8 mouse cellular contexts compared by ENCODE assay signal in the genomic region with DNA sequence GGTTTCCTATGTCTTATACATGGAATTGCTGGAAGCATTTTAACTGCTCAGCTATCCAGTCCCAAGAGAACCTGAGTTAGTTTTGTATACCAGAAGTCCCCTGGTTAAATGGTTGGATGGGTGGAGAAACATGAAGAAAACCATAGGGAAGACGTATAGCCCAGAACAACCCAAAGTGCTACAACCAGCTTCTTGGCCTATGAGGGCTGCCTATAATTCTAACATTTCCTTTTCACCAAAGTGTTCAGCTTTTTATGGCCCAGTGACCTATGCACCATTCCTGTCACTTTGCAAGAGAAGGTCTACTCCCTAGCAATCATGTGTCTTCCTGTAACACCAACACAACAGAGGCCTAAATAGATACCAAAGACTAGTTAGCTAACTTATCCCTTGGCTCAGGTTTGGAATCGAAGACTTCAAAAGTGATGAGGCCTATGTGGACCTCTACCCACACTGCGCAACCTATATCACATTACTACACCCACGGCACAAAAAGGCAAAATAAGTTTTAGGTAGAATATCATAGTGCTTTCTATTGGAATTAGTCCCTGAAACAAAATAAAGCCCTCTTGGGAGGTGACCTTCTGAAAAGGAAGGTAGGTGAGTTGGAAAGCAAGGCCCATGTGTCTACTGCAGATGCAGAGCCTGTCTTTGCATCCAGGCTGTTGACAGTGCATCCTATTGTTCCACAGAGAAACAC. TPM values are rescaled to one million over a fixed set of nuclear protein-coding genes. Genes with fewer than 3 reads are reported as not detected.
DNase-seq lines count a peak whose midpoint lies in the region; ATAC-seq lines count a peak whose summit lies in the region.

No protein-coding gene starts in this region.

- H3K4me2 ChIP-seq in embryonic facial prominence, embryonic 13.5 days, result peak overlapping the region; percentile 85
- H3K4me2 ChIP-seq in limb, embryonic 11.5 days (ENCODE audit: low read depth, severe bottlenecking), result peak overlapping the region; percentile 72
- H3K4me2 ChIP-seq in stomach, embryonic 14.5 days (replicated peaks; ENCODE audit: low read depth, low read length), result peak overlapping the region; percentile 56

- no peak for ATAC-seq in embryonic facial prominence, embryonic 13.5 days (ENCODE audit: insufficient number of reproducible peaks, insufficient read depth, low FRiP score, low TSS enrichment, low read depth)
- no peak for ATAC-seq in limb, embryonic 11.5 days (ENCODE audit: insufficient number of reproducible peaks, low FRiP score, low TSS enrichment, low read depth)
- ATAC-seq in stomach, embryonic 14.5 days (ENCODE audit: insufficient number of reproducible peaks, insufficient read depth, low FRiP score, low read depth), result no peak

- peak overlapping the region; percentile 79 for H3K9ac ChIP-seq in embryonic facial prominence, embryonic 13.5 days
- H3K9ac ChIP-seq in limb, embryonic 11.5 days (ENCODE audit: low read length), result peak overlapping the region; percentile 66
- peak overlapping the region; percentile 73 for H3K9ac ChIP-seq in stomach, embryonic 14.5 days (replicated peaks; ENCODE audit: low read depth, low read length)

- no peaks in the 10 kb centered on the region for H3K9me3 ChIP-seq in embryonic facial prominence, embryonic 13.5 days
- no peaks in the 10 kb centered on the region for H3K9me3 ChIP-seq in limb, embryonic 11.5 days (ENCODE audit: control insufficient read depth, low read length)
- no peaks in the 10 kb centered on the region for H3K9me3 ChIP-seq in stomach, embryonic 14.5 days (ENCODE audit: control insufficient read depth, low read depth, low read length)

- no peaks in the 10 kb centered on the region for H3K36me3 ChIP-seq in embryonic facial prominence, embryonic 13.5 days
- H3K36me3 ChIP-seq in limb, embryonic 11.5 days (ENCODE audit: control insufficient read depth, insufficient read depth, low read length), result no peaks in the 10 kb centered on the region
- H3K36me3 ChIP-seq in stomach, embryonic 14.5 days (ENCODE audit: control insufficient read depth, insufficient read depth, low read length), result no peaks in the 10 kb centered on the region

- 50% methylated on average over 4 of the region's 4 CpGs for WGBS in embryonic facial prominence, embryonic 13.5 days
- WGBS in limb, embryonic 11.5 days, result 57% methylated on average over 4 of the region's 4 CpGs
- WGBS in stomach, embryonic 14.5 days, result 55% methylated on average over 4 of the region's 4 CpGs

- peak overlapping the region; percentile 92 for H3K27ac ChIP-seq in embryonic facial prominence, embryonic 13.5 days
- peak overlapping the region; percentile 88 for H3K27ac ChIP-seq in limb, embryonic 11.5 days (replicated peaks; ENCODE audit: low read depth, low read length)
- H3K27ac ChIP-seq in stomach, embryonic 14.5 days (ENCODE audit: low read length), result peak overlapping the region; percentile 88

- no peaks in the 10 kb centered on the region for H3K27me3 ChIP-seq in embryonic facial prominence, embryonic 13.5 days
- H3K27me3 ChIP-seq in limb, embryonic 11.5 days (ENCODE audit: control insufficient read depth, insufficient read depth, low read length), result no peaks in the 10 kb centered on the region
- H3K27me3 ChIP-seq in stomach, embryonic 14.5 days (ENCODE audit: control insufficient read depth, insufficient read depth, low read length), result no peaks in the 10 kb centered on the region

- peak overlapping the region; percentile 50 for H3K4me3 ChIP-seq in embryonic facial prominence, embryonic 13.5 days
- H3K4me3 ChIP-seq in limb, embryonic 11.5 days (ENCODE audit: low read depth, low read length), result peak overlapping the region; percentile 42
- H3K4me3 ChIP-seq in stomach, embryonic 14.5 days (ENCODE audit: low read depth, low read length), result peak overlapping the region; percentile 41

- peaks cover 38% of the 10 kb centered on the region for H3K4me1 ChIP-seq in embryonic facial prominence, embryonic 13.5 days
- peaks cover 11% of the 10 kb centered on the region for H3K4me1 ChIP-seq in limb, embryonic 11.5 days (ENCODE audit: control insufficient read depth, insufficient read depth, low read length)
- H3K4me1 ChIP-seq in stomach, embryonic 14.5 days (ENCODE audit: control insufficient read depth, insufficient read depth, low read length), result peaks cover 20% of the 10 kb centered on the region; the same call in 1 of the 2 replicates

- DNase-seq in retina, postnatal 1 day, result peak; percentile 16
- no peak for DNase-seq in retina, embryonic 14.5 days (ENCODE audit: low spot score)
- peak; percentile 67 for DNase-seq in limb, embryonic 11.5 days (ENCODE audit: low spot score)
- no peak for DNase-seq in cerebellum, adult 9-11 months
- no peak for DNase-seq in cerebellum, postnatal 25 days
- DNase-seq in layer of hippocampus, adult 8-10 months (ENCODE audit: low spot score in 2 of 2), result no peak

RNA-seq across cellular contexts. Expression of a gene that starts 1.1 kb away (rescaled TPM):
- 10.0 and 21.3 TPM in 2 replicates for polyA plus RNA-seq in embryonic facial prominence, embryonic 13.5 days (2015; fragmentation: Nextera tagmentation; extraction: Ambion mirVana)
- polyA plus RNA-seq in limb, embryonic 11.5 days (2014; fragmentation: Nextera tagmentation; extraction: Ambion mirVana), result 13.2 and 15.5 TPM in 2 replicates
- polyA plus RNA-seq in stomach, embryonic 14.5 days (2014; fragmentation: Nextera tagmentation; extraction: Ambion mirVana), result 9.0 and 13.1 TPM in 2 replicates
- total RNA-seq in layer of hippocampus, adult 8-10 months (2022), result 10 to 100 TPM; 30.3 to 49.1 (median 42.8) TPM

RNA-seq across cellular contexts. Expression of a gene that starts 2.3 kb away (rescaled TPM):
- 48.1 and 52.2 TPM in 2 replicates for polyA plus RNA-seq in embryonic facial prominence, embryonic 13.5 days (2015; fragmentation: Nextera tagmentation; extraction: Ambion mirVana)
- polyA plus RNA-seq in limb, embryonic 11.5 days (2014; fragmentation: Nextera tagmentation; extraction: Ambion mirVana), result 16.9 and 20.4 TPM in 2 replicates
- polyA plus RNA-seq in stomach, embryonic 14.5 days (2014; fragmentation: Nextera tagmentation; extraction: Ambion mirVana), result 8.8 and 36.0 TPM in 2 replicates
- 10 to 100 TPM in 2 of 4 experiments, 1 to 10 TPM in 2; 8.1 to 36.7 (median 16.0) TPM for total RNA-seq in layer of hippocampus, adult 8-10 months (2022)

RNA-seq across cellular contexts. Expression of a gene that starts 2.6 kb away (rescaled TPM):
- 2.1 and 5.2 TPM in 2 replicates for polyA plus RNA-seq in embryonic facial prominence, embryonic 13.5 days (2015; fragmentation: Nextera tagmentation; extraction: Ambion mirVana)
- 2.2 and 2.9 TPM in 2 replicates for polyA plus RNA-seq in limb, embryonic 11.5 days (2014; fragmentation: Nextera tagmentation; extraction: Ambion mirVana)
- polyA plus RNA-seq in stomach, embryonic 14.5 days (2014; fragmentation: Nextera tagmentation; extraction: Ambion mirVana), result 3.7 and 4.3 TPM in 2 replicates
- 10 to 100 TPM; 10.8 to 28.3 (median 22.4) TPM for total RNA-seq in layer of hippocampus, adult 8-10 months (2022)

RNA-seq across cellular contexts. Expression of a gene that starts 3.3 kb away (rescaled TPM):
- 4.2 and 7.3 TPM in 2 replicates for polyA plus RNA-seq in embryonic facial prominence, embryonic 13.5 days (2015; fragmentation: Nextera tagmentation; extraction: Ambion mirVana)
- polyA plus RNA-seq in limb, embryonic 11.5 days (2014; fragmentation: Nextera tagmentation; extraction: Ambion mirVana), result 7.6 and 9.2 TPM in 2 replicates
- polyA plus RNA-seq in stomach, embryonic 14.5 days (2014; fragmentation: Nextera tagmentation; extraction: Ambion mirVana), result 3.1 TPM in 2 replicates
- total RNA-seq in layer of hippocampus, adult 8-10 months (2022), result 1 to 10 TPM; 2.8 to 4.8 (median 3.2) TPM

RNA-seq across cellular contexts. Expression of a gene that starts 16.3 kb away (rescaled TPM):
- 1.0 and 2.2 TPM in 2 replicates for polyA plus RNA-seq in embryonic facial prominence, embryonic 13.5 days (2015; fragmentation: Nextera tagmentation; extraction: Ambion mirVana)
- polyA plus RNA-seq in limb, embryonic 11.5 days (2014; fragmentation: Nextera tagmentation; extraction: Ambion mirVana), result 1.1 and 1.7 TPM in 2 replicates
- 4.1 and 4.5 TPM in 2 replicates for polyA plus RNA-seq in stomach, embryonic 14.5 days (2014; fragmentation: Nextera tagmentation; extraction: Ambion mirVana)
- total RNA-seq in layer of hippocampus, adult 8-10 months (2022), result 10 to 100 TPM; 11.6 to 17.1 (median 13.7) TPM

Comparison
In these comparisons a context has a peak if more than half of its experiments do, and no peak if none do; other contexts are left out.
1. DNase-seq: peak in retina, postnatal 1 day (single experiment) and limb, embryonic 11.5 days (single experiment); none in retina, embryonic 14.5 days (single experiment), cerebellum, adult 9-11 months (single experiment), cerebellum, postnatal 25 days (0 of 2) and layer of hippocampus, adult 8-10 months (0 of 2).
2. Peak in every context shown above with its lines, with median percentiles within 50 percentile points of each other: H3K27ac ChIP-seq, H3K4me2 ChIP-seq, H3K4me3 ChIP-seq and H3K9ac ChIP-seq.